Mouse (Mus musculus): Measurements from ENCODE around the gene Yjefn3.

- TF ChIP-seq POLR2A (IDR thresholded peaks at IDR 0.05; ENCODE audit: control insufficient read depth, low read depth, low read length) (no peak), CTCF (IDR thresholded peaks at IDR 0.05; ENCODE audit: control insufficient read depth, insufficient read depth, insufficient replicate concordance, low read depth, low read length) (no peak; the same call in 1 of the 2 replicates)
Observed at GRCm38 (mm10) chr8:69853869-69854268, 48.6 kb downstream of the Yjefn3 start.

All from testis, adult 2 months (tissue).